Mouse (Mus musculus) right cerebral cortex, adult 2 months (tissue): ENCODE results near the gene Rab37.

Experiments
- DNase-seq, 2 experiments: peaks; one replicate each; pipeline ENCODE4 v3.0.0; 2021 to 2022; ENCODE audit warnings: low spot score in 2 of 2

Rab37 gene

GRCm38 (mm10) chr11:115091362-115091901, at the start of gene Rab37:
Gene Rab37, plus strand, starts transcription at chr11:115091431.
- no peak for DNase-seq

- no peak for DNase-seq
These were observed 43.0 kb upstream of the Rab37 start, which contains the start of gene Cd300ld3 for GRCm38 (mm10) chr11:115048259-115048658. Gene Cd300ld3, minus strand, starts transcription at chr11:115048409.

- peak in 1 of 2 experiments; percentile 19 for DNase-seq
These were observed 41.8 kb upstream of the Rab37 start for GRCm38 (mm10) chr11:115049282-115049895.

GRCm38 (mm10) chr11:115052206-115052605, 39.0 kb upstream of the Rab37 start:
- DNase-seq, result no peak

GRCm38 (mm10) chr11:115052991-115053390, 38.2 kb upstream of the Rab37 start:
- no peak for DNase-seq

GRCm38 (mm10) chr11:115054537-115054936, 36.7 kb upstream of the Rab37 start:
- no peak for DNase-seq

- DNase-seq, result no peak
These were observed 32.5 kb upstream of the Rab37 start for GRCm38 (mm10) chr11:115058701-115059100.

GRCm38 (mm10) chr11:115059797-115060196, 31.4 kb upstream of the Rab37 start:
- no peak for DNase-seq

GRCm38 (mm10) chr11:115062077-115062476, 29.2 kb upstream of the Rab37 start, which contains the start of gene Cd300e:
Gene Cd300e, minus strand, starts transcription at chr11:115062177.
- no peak for DNase-seq

GRCm38 (mm10) chr11:115066768-115067167, 24.5 kb upstream of the Rab37 start:
- no peak for DNase-seq

GRCm38 (mm10) chr11:115071015-115071551, 20.1 kb upstream of the Rab37 start:
- DNase-seq, result no peak

GRCm38 (mm10) chr11:115071631-115072294, 19.5 kb upstream of the Rab37 start:
- no peak for DNase-seq

- no peak for DNase-seq
These were observed 18.2 kb upstream of the Rab37 start for GRCm38 (mm10) chr11:115073002-115073401.

GRCm38 (mm10) chr11:115075407-115075806, 15.8 kb upstream of the Rab37 start:
- DNase-seq, result no peak

GRCm38 (mm10) chr11:115075859-115076258, 15.4 kb upstream of the Rab37 start:
- no peak for DNase-seq

GRCm38 (mm10) chr11:115077436-115077835, 13.8 kb upstream of the Rab37 start:
- DNase-seq, result no peak

GRCm38 (mm10) chr11:115078680-115079079, 12.6 kb upstream of the Rab37 start:
- no peak for DNase-seq

- peak; percentile 56 to 57 for DNase-seq
These were observed 10.3 kb upstream of the Rab37 start for GRCm38 (mm10) chr11:115080886-115081285.

GRCm38 (mm10) chr11:115081373-115081772, 9.9 kb upstream of the Rab37 start:
- DNase-seq, result no peak

GRCm38 (mm10) chr11:115082196-115082595, 9.0 kb upstream of the Rab37 start:
- DNase-seq, result no peak

GRCm38 (mm10) chr11:115083376-115084139, 7.7 kb upstream of the Rab37 start:
- peak; percentile 77 to 82 for DNase-seq

GRCm38 (mm10) chr11:115084595-115084994, 6.6 kb upstream of the Rab37 start:
- DNase-seq, result no peak
